Mouse (Mus musculus) C2C12 (cell line): Measurements from ENCODE around the gene Trcg1. TPM values are rescaled to one million over a fixed set of nuclear protein-coding genes. Genes with fewer than 3 reads are reported as not detected.
A peak's percentile ranks its signal among the peaks of the same experiment; 100 is the strongest.
"Not testable (repeated sequence)": the region's sequence is repeated elsewhere in the genome, so short reads cannot be mapped to it uniquely, and the experiment has no call there.

Experiments used
- H3K27me3 ChIP-seq: one replicate; pipeline ENCODE4 v1.6.1; 2011; ENCODE audit not compliant: control insufficient read depth, insufficient read depth, insufficient read length
- H3K36me3 ChIP-seq: one replicate; pipeline ENCODE4 v1.6.1; 2011; ENCODE audit not compliant: control insufficient read depth, insufficient read depth
- H3K4me3 ChIP-seq: one replicate; pipeline ENCODE4 v1.5.1; 2011; ENCODE audit warnings: mild to moderate bottlenecking, control low read depth; ENCODE audit not compliant: poor library complexity, insufficient read depth, severe bottlenecking
- H3K79me2 ChIP-seq: one replicate; pipeline ENCODE4 v1.6.1; 2011; ENCODE audit not compliant: control insufficient read depth, insufficient read depth
- H3K79me3 ChIP-seq: one replicate; pipeline ENCODE4 v1.6.1; 2011; ENCODE audit warnings: low read depth, control low read depth
- H3ac ChIP-seq: one replicate; pipeline ENCODE3; 2011; ENCODE audit warnings: low read depth; ENCODE audit not compliant: control insufficient read depth, insufficient read length
- CEBPB ChIP-seq: IDR thresholded peaks from one replicate; pipeline ENCODE4 v1.6.1; 2011; ENCODE audit warnings: low read depth, mild to moderate bottlenecking, control low read depth, moderate library complexity
- CTCF ChIP-seq: IDR thresholded peaks from one replicate; pipeline ENCODE4 v1.5.1; 2011; ENCODE audit not compliant: control insufficient read depth, insufficient read depth, insufficient read length
- FOSL1 ChIP-seq: IDR thresholded peaks from one replicate; pipeline ENCODE4 v1.8.0; 2011; ENCODE audit warnings: mild to moderate bottlenecking, low read length; ENCODE audit not compliant: poor library complexity, insufficient read depth, severe bottlenecking
- MAX ChIP-seq: IDR thresholded peaks from one replicate; pipeline ENCODE4 v1.6.1; 2011; ENCODE audit warnings: mild to moderate bottlenecking, control low read depth
- MYOD1 ChIP-seq: IDR thresholded peaks from one replicate; pipeline ENCODE4 v1.6.1; 2011; ENCODE audit warnings: low read depth; ENCODE audit not compliant: control insufficient read depth, insufficient read length
- MYOG ChIP-seq: IDR thresholded peaks from one replicate; pipeline ENCODE4 v1.6.1; 2011; ENCODE audit not compliant: control insufficient read depth, insufficient read length; ENCODE audit errors: extremely low read depth
- USF1 ChIP-seq: IDR thresholded peaks from one replicate; pipeline ENCODE4 v1.6.1; 2011; ENCODE audit warnings: low read depth, mild to moderate bottlenecking, control low read depth, moderate library complexity
- polyA plus RNA-seq: library from polyadenylated mRNA; unstranded; fragments of >200 nt; fragmentation: generic; extraction: Trizol; gene quantifications from one replicate; pipeline ENCODE4 v1.2.1, GENCODE M21; 2012; ENCODE audit warnings: missing spikeins

Trcg1 gene
- polyA plus RNA-seq, 1 experiment: not detected

DNA sequence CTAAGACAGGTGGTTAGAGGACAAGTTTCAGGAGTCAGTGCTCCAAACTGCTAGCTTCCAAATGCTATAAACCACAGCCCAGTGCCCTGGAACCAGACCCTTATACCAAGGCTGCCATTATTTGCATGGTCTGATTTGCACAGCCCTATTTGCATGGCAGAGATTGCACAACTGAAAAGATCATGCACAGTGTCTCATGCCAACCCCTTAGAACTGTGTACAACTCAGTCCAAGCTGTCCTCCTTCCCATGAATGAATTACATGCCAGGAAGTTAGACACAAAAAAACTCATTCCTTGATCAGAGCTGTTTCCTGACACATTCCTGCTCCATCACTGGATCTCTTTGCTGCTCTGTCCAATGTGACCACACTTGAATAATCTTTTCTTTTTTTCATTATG, 13.0 kb upstream of the Trcg1 start:
- H3K27me3 ChIP-seq: no peaks in the 10 kb centered on the region
- no peak overlapping the region for H3ac ChIP-seq
- no peaks in the 10 kb centered on the region for H3K79me2 ChIP-seq
- H3K79me3 ChIP-seq: no peaks in the 10 kb centered on the region
- no peak for TF ChIP-seq MYOD1
- no peak for TF ChIP-seq MYOG
- no peak for TF ChIP-seq CTCF
- no peak for TF ChIP-seq MAX
- no peak for TF ChIP-seq USF1
- TF ChIP-seq CEBPB: no peak
- no peak for TF ChIP-seq FOSL1
- no peaks in the 10 kb centered on the region for H3K36me3 ChIP-seq
- no peak overlapping the region for H3K4me3 ChIP-seq

DNA sequence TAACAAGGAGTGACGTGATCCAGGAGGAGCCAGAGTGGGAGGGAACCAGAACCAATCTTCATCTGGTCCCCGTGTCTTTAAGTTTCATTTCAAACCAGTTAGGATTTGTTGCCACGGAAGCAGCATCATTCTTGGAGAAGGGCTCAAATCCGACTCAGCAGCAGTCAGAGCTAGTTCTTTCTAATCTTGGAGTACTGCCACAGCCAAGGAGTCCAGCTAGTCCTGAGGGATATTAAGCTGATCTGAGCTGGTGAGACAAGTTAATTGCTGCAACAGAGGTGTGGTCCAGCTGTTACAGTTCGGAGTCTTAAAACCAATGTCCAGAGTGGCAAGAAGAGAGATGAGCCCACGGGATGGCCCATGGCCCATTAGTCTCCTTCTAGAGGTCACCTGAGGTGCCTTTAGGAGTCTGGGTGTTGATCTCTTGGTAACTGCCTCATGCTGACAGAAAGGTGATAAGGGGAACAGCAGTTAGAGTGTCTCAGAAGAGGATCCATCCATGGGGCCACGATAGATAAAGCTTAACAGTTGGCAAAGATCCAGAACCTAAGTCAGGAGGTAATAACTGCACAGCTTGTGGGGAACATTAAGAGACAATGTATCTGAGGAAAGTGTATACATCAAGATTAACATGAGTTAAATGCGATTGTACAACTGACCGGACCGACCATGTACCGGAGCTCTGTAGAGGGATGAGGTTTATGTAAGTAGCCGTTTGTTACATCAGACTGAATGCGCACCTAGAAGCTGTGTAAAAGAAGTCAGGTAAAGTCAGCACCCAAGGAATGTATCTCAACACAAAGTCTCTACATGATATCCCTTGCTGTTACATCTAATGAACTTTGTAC, 10.4 kb upstream of the Trcg1 start:
- Histone ChIP-seq H3K79me2 (no peaks in the 10 kb centered on the region), H3K4me3 (no peak overlapping the region), H3K79me3 (no peaks in the 10 kb centered on the region), H3K36me3 (no peaks in the 10 kb centered on the region), H3K27me3 (no peaks in the 10 kb centered on the region), H3ac (no peak overlapping the region)
- no peak for TF ChIP-seq CTCF
- no peak for TF ChIP-seq MYOG

GRCm38 (mm10) chr9:57226628-57227122, 9.7 kb upstream of the Trcg1 start:
- not testable (repeated sequence) for H3K27me3 ChIP-seq, H3K79me2 ChIP-seq, H3K4me3 ChIP-seq, H3K79me3 ChIP-seq, H3ac ChIP-seq, H3K36me3 ChIP-seq

DNA sequence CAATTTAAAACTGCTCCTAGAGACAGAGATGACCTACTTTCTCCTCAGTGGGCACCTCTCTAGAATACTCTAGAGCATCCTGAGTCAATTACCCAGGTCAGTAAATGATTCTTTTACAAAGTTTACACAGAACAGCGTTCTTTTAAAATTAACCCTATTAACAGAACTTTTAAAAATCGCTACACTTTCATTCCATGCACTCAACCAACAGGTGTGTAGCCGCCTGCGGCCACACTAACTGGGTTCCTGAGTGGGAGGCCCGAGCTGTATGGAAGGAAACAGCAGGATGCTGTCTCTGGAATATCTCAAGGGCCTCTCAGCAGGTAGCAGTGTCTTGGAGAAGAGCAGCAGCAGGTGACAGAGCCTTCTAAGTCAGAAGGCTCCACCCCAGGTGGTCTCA, 9.2 kb upstream of the Trcg1 start:
- Histone ChIP-seq H3K79me3 (no peaks in the 10 kb centered on the region), H3K36me3 (no peaks in the 10 kb centered on the region), H3K27me3 (no peaks in the 10 kb centered on the region), H3K79me2 (no peaks in the 10 kb centered on the region), H3K4me3 (no peak overlapping the region), H3ac (no peak overlapping the region)
- TF ChIP-seq MAX: no peak
- no peak for TF ChIP-seq FOSL1
- no peak for TF ChIP-seq MYOD1
- no peak for TF ChIP-seq MYOG
- TF ChIP-seq CTCF: no peak
- TF ChIP-seq USF1: no peak
- TF ChIP-seq CEBPB: no peak

- H3K4me3 ChIP-seq: no peak overlapping the region
- H3K36me3 ChIP-seq: no peaks in the 10 kb centered on the region
- no peaks in the 10 kb centered on the region for H3K79me2 ChIP-seq
- H3ac ChIP-seq: no peak overlapping the region
- no peaks in the 10 kb centered on the region for H3K79me3 ChIP-seq
- TF ChIP-seq FOSL1: no peak
- TF ChIP-seq MAX: no peak
- no peak for TF ChIP-seq USF1
- no peak for TF ChIP-seq CTCF
- no peak for TF ChIP-seq CEBPB
- no peak for TF ChIP-seq MYOD1
- TF ChIP-seq MYOG: no peak
- no peaks in the 10 kb centered on the region for H3K27me3 ChIP-seq
Observed at GRCm38 (mm10) chr9:57228186-57228585, 8.2 kb upstream of the Trcg1 start.

DNA sequence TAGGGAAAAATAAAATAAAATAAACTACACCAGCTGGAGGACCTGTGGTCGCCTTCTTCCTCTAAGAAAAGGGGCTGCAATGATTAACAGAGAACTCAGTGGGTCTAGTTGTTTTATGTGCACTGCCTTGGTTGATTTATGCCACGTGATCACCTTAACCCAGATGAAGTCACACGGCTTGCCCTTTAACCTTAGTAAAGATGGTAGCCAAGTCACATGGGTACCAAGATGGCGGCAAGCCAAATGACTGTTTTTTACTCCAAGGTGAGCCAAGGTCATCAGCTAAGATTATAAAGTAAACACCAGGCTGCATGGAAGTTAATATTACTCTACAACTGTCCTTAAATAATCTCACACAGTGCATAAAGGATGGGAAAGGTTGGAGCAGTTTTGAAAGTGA, 6.6 kb upstream of the Trcg1 start:
- no peaks in the 10 kb centered on the region for H3K79me2 ChIP-seq
- H3K79me3 ChIP-seq: no peaks in the 10 kb centered on the region
- H3K4me3 ChIP-seq: no peak overlapping the region
- TF ChIP-seq CEBPB (no peak), FOSL1 (no peak), MAX (no peak), MYOG (no peak), CTCF (no peak), MYOD1 (no peak), USF1 (peak; percentile 9)
- no peaks in the 10 kb centered on the region for H3K36me3 ChIP-seq
- no peak overlapping the region for H3ac ChIP-seq
- no peaks in the 10 kb centered on the region for H3K27me3 ChIP-seq
